Mouse (Mus musculus): ENCODE results near the gene Glt8d1. TPM values are rescaled to one million over a fixed set of nuclear protein-coding genes. Genes with fewer than 3 reads are reported as not detected.

Gene Glt8d1
- polyA plus RNA-seq, 1 experiment from 2014 or later = 64.4 TPM

DNA sequence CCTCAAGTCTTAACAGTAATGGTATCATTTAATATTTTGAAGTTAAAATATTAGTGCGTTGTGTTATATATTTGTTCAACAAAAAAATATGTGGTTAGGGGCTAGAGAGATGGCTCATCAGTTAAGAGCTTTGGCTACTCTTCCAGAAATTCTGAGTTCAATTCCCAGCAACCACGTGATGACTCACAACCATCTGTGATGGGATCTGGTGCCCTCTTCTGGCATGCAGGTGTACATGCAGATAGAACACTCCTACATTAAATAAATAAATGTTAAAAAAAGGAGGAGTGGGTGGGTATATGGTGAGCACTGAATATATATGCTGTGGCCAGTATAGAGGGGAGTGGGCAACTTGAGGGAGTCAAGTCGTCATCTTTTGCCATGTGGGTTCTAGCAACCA is 24.6 kb downstream of the Glt8d1 start:
- no peaks in the 10 kb centered on the region for H3K27me3 ChIP-seq (ENCODE audit: control insufficient read depth, insufficient read depth, low read length)
- H3K4me3 ChIP-seq (replicated peaks; ENCODE audit: low read length) = no peak overlapping the region
- peaks cover 5% of the 10 kb centered on the region; the same call in 1 of the 2 replicates for H3K4me1 ChIP-seq (replicated peaks; ENCODE audit: control insufficient read depth, insufficient read depth, low read length)
- H3K4me2 ChIP-seq (replicated peaks) = no peak overlapping the region
- no peak overlapping the region for H3K27ac ChIP-seq
- no peaks in the 10 kb centered on the region for H3K9me3 ChIP-seq (ENCODE audit: control insufficient read depth, low read length)
- 82% methylated on average over 3 of the region's 3 CpGs for WGBS
- ATAC-seq (ENCODE audit: low FRiP score) (no peak), DNase-seq (ENCODE audit: low spot score) (no peak)
- no peak overlapping the region for H3K9ac ChIP-seq
- H3K36me3 ChIP-seq (replicated peaks; ENCODE audit: control insufficient read depth, insufficient read depth) = peaks cover 82% of the 10 kb centered on the region

DNA sequence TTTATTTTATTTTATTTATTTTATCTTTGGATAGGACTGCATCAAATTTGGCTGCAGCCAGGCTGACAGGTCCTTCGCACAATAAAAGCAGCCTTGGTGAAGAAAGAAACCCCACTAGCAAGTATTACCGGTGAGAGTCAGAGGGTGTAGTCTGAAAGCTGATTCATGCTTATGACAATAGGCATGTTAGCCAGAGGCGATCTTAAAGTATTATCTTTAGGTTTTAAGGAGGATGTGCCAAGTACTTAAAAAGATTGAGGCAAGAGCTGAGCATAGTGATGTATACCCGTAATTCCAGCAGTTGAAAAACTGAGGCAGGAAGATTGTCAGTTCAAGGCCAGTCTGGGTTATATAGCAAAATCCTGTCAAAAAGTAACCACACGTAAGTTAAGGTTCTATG is 44.1 kb downstream of the Glt8d1 start:
- DNase-seq (ENCODE audit: low spot score) (no peak), ATAC-seq (ENCODE audit: low FRiP score) (no peak)
- Histone ChIP-seq H3K4me2 (replicated peaks) (no peak overlapping the region), H3K4me1 (replicated peaks; ENCODE audit: control insufficient read depth, insufficient read depth, low read length) (no peaks in the 10 kb centered on the region), H3K27me3 (ENCODE audit: control insufficient read depth, insufficient read depth, low read length) (no peaks in the 10 kb centered on the region), H3K9me3 (ENCODE audit: control insufficient read depth, low read length) (no peaks in the 10 kb centered on the region), H3K36me3 (replicated peaks; ENCODE audit: control insufficient read depth, insufficient read depth) (peaks cover 83% of the 10 kb centered on the region), H3K9ac (no peak overlapping the region), H3K4me3 (replicated peaks; ENCODE audit: low read length) (no peak overlapping the region), H3K27ac (no peak overlapping the region)
- 96% methylated on average over 5 of the region's 5 CpGs for WGBS

DNA sequence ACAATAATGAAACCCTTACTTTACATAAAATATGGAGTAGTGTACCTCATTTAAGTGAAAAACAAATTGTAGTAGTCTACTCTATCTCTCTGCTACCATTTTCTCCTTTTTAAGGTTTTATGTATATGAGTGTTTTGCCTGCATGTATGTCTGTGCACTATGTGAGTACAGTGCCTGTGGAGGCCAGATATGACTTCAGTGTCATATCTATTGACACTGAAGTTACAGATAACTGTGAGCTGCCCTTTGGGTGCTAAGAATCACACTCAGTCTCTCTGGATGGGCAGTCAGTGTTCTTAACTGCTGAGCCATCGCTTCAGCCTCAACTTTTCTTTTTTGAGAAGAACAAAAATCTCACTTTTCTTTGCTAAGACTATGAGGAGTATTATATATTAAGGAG is 44.6 kb downstream of the Glt8d1 start:
- Histone ChIP-seq H3K9me3 (ENCODE audit: control insufficient read depth, low read length) (no peaks in the 10 kb centered on the region), H3K9ac (no peak overlapping the region), H3K36me3 (replicated peaks; ENCODE audit: control insufficient read depth, insufficient read depth) (peaks cover 84% of the 10 kb centered on the region), H3K4me3 (replicated peaks; ENCODE audit: low read length) (no peak overlapping the region), H3K27me3 (ENCODE audit: control insufficient read depth, insufficient read depth, low read length) (no peaks in the 10 kb centered on the region), H3K4me1 (replicated peaks; ENCODE audit: control insufficient read depth, insufficient read depth, low read length) (no peaks in the 10 kb centered on the region), H3K27ac (no peak overlapping the region), H3K4me2 (replicated peaks) (no peak overlapping the region)
- DNase-seq (ENCODE audit: low spot score) (no peak), ATAC-seq (ENCODE audit: low FRiP score) (no peak)
- WGBS = 97% methylated on average over 1 of the region's 1 CpGs

Other genes with a start within 250 kb of the Glt8d1 start
- gene Tmem110, start 175.8 kb upstream of the Glt8d1 start, polyA plus RNA-seq (2014; fragmentation: Nextera tagmentation; extraction: Ambion mirVana) = 21.6 and 24.0 TPM in 2 replicates
- 0.67 and 1.5 TPM in 2 replicates for gene Mustn1, start 122.2 kb upstream of the Glt8d1 start, polyA plus RNA-seq (2014; fragmentation: Nextera tagmentation; extraction: Ambion mirVana)
- not detected in 2 replicates for gene Itih4, start 114.9 kb upstream of the Glt8d1 start, polyA plus RNA-seq (2014; fragmentation: Nextera tagmentation; extraction: Ambion mirVana)
- 2.5 and 3.1 TPM in 2 replicates for gene Itih3, start 77.6 kb upstream of the Glt8d1 start, polyA plus RNA-seq (2014; fragmentation: Nextera tagmentation; extraction: Ambion mirVana)
- gene Itih1, start 58.1 kb upstream of the Glt8d1 start, polyA plus RNA-seq (2014; fragmentation: Nextera tagmentation; extraction: Ambion mirVana) = not detected in 2 replicates
- 13.4 and 14.1 TPM in 2 replicates for gene Nek4, start 50.0 kb upstream of the Glt8d1 start, polyA plus RNA-seq (2014; fragmentation: Nextera tagmentation; extraction: Ambion mirVana)
- 315 and 357 TPM in 2 replicates for gene Spcs1, start 272 bp downstream of the Glt8d1 start, polyA plus RNA-seq (2014; fragmentation: Nextera tagmentation; extraction: Ambion mirVana)
- 98.2 and 105 TPM in 2 replicates for gene Pbrm1, start 17.7 kb downstream of the Glt8d1 start, polyA plus RNA-seq (2014; fragmentation: Nextera tagmentation; extraction: Ambion mirVana)
- gene Gnl3, start 17.8 kb downstream of the Glt8d1 start, polyA plus RNA-seq (2014; fragmentation: Nextera tagmentation; extraction: Ambion mirVana) = 43.2 and 44.6 TPM in 2 replicates
- gene Smim4, start 127.6 kb downstream of the Glt8d1 start, polyA plus RNA-seq (2014; fragmentation: Nextera tagmentation; extraction: Ambion mirVana) = 55.5 and 77.7 TPM in 2 replicates
- gene Nt5dc2, start 129.7 kb downstream of the Glt8d1 start, polyA plus RNA-seq (2014; fragmentation: Nextera tagmentation; extraction: Ambion mirVana) = 260 and 277 TPM in 2 replicates
- 17.9 and 27.6 TPM in 2 replicates for gene Stab1, start 167.2 kb downstream of the Glt8d1 start, polyA plus RNA-seq (2014; fragmentation: Nextera tagmentation; extraction: Ambion mirVana)
- gene Tnnc1, start 206.9 kb downstream of the Glt8d1 start, polyA plus RNA-seq (2014; fragmentation: Nextera tagmentation; extraction: Ambion mirVana) = 2.4 and 3.2 TPM in 2 replicates
- gene Nisch, start 215.5 kb downstream of the Glt8d1 start, polyA plus RNA-seq (2014; fragmentation: Nextera tagmentation; extraction: Ambion mirVana) = 304 and 309 TPM in 2 replicates
- 0.27 and 0.32 TPM in 2 replicates for gene Sema3g, start 216.5 kb downstream of the Glt8d1 start, polyA plus RNA-seq (2014; fragmentation: Nextera tagmentation; extraction: Ambion mirVana)
- 10.4 and 10.7 TPM in 2 replicates for gene Phf7, start 249.9 kb downstream of the Glt8d1 start, polyA plus RNA-seq (2014; fragmentation: Nextera tagmentation; extraction: Ambion mirVana)